Mouse (Mus musculus) 416B (cell line): ENCODE results near the gene Ccdc158.

ENCODE experiments used
- DNase-seq: peaks from one replicate; pipeline ENCODE4 v3.0.0; 2011; ENCODE audit warnings: low read depth

The Ccdc158 gene

DNA sequence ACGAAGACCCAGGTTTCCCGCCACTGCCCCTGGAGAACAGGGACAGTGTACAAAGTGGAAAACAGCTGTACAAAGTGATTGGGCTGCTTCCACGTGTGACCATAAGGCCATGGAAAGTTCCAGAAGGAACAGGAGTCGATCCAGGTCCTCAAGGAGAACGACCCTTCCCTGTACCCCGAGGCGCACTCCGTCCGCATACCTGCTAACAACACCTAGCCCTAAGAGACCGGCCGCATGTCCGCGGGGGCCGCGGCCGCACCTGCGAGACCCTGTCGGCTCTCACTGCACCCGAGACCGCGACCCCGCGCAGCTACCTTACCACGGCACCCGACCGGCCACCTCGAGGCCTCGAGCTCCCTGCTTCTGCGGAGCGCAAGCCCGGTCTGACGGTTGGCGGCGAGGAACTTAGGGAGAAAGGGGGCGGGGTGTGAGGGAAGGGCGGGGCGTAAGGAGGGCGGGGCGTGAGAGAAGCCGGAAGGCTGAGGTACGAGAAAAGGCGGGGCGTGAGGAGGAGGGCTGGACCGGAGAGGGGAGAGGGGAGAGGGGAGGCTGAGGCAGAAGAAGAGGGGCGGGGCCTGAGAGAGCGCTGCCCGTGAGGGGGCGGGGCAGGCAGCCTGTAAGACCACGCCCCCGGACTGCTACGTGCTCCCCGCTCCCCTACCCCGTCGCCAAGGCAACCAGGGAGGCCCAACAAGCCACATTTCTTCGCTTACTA lies at the start of gene Ccdc158:
Gene Ccdc158, minus strand, starts transcription at position 413 of the 715 bp plus-strand sequence.
- DNase-seq, result no peak

DNA sequence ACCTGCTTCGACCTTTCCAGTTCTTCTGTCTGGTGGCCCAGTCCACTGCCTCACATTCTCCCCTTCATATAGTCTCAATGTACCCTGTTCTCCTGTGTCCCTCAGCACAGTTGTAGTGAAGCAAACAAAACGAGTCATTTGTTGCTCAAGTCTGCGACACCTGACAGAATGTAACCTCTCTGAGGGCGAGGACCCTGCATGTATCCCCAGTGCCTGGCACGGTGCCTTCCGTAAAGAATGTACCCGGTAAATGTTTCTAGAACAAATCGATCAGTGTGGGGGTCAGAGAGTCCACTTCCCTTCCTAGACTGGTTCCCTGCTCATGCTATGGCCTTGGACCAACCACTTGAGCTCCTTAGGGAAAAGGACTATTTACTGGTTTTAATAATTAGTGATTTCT lies 46.5 kb upstream of the Ccdc158 start:
- no peak for DNase-seq

DNA sequence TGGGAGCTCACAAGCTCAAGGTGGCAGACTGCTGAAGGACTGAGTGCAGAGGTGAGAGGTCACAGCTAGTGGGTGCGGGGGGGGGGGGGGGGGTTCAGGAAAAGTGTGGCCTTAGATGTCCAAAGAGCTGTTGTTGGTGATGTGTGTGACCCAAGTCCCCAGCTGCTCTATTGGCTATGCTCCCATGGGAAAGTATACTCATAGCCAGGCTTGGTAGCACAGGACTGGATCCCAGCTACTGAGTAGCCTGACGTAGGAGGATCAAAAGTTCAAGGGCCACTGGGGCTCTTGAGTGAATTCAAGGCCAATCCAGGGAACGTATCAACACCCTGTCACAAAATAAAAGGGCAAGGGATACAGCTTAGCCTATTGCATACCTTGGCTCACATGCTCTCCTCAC lies 43.8 kb upstream of the Ccdc158 start:
- DNase-seq, result no peak

GRCm38 (mm10) chr5:92717666-92718360 lies 42.7 kb upstream of the Ccdc158 start:
- DNase-seq, result no peak

- DNase-seq, result no peak
Measured at GRCm38 (mm10) chr5:92715890-92716289, 40.8 kb upstream of the Ccdc158 start.

DNA sequence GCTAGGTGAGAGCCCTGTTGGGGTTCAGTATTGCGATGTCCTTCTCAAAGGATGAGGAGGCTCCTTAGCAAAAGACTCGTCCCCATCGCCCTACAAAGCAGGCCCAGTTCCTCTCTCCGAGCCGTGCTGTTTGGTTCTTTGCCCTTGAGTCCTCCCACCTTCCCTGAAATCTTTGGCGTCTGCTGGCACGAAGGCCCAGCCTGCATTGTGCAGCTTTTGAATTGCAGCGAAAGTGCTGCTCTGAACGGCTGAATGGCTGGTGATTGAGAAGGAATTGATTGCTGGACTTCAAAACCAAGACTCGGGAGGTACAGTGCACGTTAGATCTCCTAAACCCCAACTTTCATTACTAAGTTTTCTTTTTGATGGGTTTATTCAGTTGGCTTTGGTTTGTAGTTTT lies 40.2 kb upstream of the Ccdc158 start:
- DNase-seq, result no peak

DNA sequence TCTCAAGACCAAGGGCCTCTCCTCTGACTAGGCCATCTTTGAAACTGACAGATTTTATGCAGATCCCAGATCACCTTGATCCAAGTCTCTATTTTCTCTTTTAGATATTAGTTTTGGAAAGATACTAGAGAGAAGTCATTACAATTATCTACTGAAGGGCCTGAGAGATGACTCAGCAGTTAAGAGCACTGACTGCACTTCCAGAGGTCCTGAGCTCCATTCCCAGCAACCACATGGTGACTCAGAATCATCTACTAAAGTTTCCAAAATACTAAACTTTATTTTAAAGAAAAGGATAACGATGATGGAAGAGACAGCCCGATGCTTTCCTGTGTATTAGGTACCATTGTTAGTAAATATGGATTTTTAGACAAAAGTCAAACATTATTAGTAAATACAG lies 39.8 kb upstream of the Ccdc158 start:
- no peak for DNase-seq

GRCm38 (mm10) chr5:92712621-92713395 lies 37.7 kb upstream of the Ccdc158 start:
- DNase-seq, result no peak

GRCm38 (mm10) chr5:92711666-92712290 lies 36.7 kb upstream of the Ccdc158 start:
- DNase-seq, result no peak

GRCm38 (mm10) chr5:92710779-92711178 lies 35.7 kb upstream of the Ccdc158 start:
- no peak for DNase-seq

- DNase-seq, result no peak
Measured at GRCm38 (mm10) chr5:92707921-92708491, 32.9 kb upstream of the Ccdc158 start.

DNA sequence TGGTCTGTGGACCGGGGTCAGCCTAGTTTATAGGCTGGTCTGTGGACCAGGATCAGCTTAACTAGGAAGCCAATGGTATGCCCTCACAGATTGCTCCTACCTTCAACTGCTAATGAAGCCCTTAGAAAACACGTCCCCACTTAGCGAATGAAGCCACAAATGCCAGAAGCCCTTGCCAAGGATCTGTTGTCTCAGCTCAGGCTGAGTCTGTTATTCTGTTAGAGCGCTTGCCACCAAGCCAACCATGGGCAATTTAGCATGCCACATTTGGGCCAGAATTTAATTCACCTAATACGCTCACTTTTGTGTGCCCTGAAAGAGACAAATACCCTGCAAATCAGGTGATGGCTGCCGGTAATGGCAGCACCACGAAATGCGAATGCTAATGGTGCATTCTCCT lies 28.6 kb upstream of the Ccdc158 start:
- no peak for DNase-seq

- DNase-seq, result no peak
Measured at GRCm38 (mm10) chr5:92701750-92702149, 26.7 kb upstream of the Ccdc158 start.

DNA sequence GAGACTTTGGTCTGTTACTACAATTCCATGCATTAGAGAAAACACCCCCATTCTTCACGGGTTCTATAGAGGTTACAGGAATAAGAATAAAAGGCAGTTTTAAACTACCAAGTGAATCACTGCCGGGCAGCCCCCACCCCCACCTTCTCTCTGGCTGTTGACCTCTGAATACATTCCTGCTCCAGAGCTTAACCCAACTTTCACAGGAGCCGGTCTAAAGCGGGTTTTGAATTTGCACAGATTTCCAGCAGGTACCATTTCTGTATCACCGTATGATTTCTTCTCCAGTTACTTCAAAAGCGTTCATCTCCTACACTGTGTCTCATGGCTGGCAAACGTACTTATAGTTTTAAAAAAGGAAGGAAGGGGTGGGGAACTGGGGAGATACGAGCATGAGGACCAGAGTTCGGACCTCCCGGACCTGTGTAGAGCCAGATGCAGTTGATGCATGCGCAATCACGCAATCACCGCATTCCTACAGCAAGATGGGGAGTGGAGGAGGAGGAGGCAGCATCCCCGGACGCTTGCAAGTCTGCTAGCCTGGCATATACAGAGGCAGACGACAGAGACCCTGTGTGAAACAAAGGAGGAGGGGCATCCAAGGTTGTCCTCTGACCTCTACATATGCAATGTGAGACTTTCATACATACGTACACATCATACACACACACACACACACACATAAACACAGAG lies 23.9 kb upstream of the Ccdc158 start:
- no peak for DNase-seq

- DNase-seq, result no peak
Measured at GRCm38 (mm10) chr5:92698131-92698836, 23.2 kb upstream of the Ccdc158 start.

DNA sequence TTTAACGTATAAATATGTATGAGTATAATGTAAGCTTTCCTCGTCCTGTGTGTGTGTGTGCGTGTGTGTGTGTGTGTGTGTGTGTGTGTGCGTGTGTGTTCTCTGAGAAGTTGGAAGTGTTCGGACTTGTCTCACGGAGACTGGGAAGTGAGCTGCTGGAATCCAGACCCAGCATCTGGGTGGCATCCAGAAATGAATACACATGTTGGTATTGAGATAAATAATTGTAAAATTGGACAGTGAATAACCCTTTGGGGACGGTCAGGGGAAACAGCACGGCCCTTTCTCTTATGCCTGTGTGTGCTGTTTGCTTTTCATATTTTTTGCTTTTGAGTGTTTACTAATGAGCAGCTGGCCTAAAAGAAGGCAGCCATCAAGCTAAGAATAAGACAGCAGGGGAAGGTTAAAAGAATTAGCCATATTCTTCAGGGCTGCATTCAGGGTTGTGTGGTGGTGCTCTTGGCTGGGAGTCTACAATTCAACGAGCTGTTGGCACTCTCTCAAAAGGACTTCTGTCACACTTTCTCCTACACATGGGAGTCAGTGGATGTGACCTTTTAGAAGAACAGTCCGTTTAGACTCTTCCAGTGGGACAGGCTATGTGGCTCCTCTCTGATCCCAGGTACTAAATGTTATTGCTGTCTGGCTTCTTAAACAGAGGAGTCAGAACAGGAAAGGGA lies 19.4 kb upstream of the Ccdc158 start:
- DNase-seq, result no peak

DNA sequence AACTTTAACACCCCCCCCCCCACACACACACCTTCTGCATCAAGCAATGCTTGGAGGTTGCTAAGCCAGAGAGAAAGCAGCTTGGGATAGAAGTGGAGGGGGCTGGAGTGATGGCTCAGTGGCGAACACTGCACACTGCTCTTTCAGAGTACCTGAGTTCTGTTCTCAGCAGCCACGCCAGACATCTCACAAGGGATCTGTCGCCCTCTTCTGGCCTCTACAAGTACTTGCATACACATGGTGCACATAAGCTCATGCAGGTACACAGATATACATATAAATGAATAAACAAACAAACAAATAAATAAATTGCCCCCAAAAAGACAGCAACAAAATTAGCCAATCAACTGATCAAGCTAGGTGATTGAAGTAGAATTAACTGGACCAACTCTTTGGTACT lies 18.7 kb upstream of the Ccdc158 start:
- no peak for DNase-seq

- DNase-seq, result no peak
Measured at GRCm38 (mm10) chr5:92692206-92693007, 17.3 kb upstream of the Ccdc158 start.

DNA sequence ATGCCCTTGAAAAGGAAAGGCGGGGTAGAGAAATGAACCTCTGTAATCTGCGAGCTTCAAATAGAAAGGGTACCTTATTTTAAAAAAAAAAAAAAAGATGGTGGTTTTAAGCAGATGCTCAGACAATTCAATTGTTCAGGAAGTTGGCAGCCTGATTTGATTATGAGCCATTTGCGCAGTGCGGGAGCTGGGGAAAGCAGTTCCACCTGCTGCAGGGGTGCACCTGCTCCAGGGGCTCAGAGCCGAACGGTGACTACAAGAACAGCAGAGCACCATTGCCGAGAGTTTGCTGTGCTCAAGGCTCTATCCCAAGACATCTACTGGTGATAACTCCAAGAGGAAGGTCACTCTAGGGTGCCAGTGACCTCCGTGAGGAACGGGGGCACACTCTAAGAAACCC lies 13.5 kb upstream of the Ccdc158 start:
- no peak for DNase-seq
